Mouse (Mus musculus): ENCODE results near the gene Slc2a12. TPM values are rescaled to one million over a fixed set of nuclear protein-coding genes. Genes with fewer than 3 reads are reported as not detected.

Gene Slc2a12
- polyA plus RNA-seq, 1 experiment: 2.6 TPM

DNA sequence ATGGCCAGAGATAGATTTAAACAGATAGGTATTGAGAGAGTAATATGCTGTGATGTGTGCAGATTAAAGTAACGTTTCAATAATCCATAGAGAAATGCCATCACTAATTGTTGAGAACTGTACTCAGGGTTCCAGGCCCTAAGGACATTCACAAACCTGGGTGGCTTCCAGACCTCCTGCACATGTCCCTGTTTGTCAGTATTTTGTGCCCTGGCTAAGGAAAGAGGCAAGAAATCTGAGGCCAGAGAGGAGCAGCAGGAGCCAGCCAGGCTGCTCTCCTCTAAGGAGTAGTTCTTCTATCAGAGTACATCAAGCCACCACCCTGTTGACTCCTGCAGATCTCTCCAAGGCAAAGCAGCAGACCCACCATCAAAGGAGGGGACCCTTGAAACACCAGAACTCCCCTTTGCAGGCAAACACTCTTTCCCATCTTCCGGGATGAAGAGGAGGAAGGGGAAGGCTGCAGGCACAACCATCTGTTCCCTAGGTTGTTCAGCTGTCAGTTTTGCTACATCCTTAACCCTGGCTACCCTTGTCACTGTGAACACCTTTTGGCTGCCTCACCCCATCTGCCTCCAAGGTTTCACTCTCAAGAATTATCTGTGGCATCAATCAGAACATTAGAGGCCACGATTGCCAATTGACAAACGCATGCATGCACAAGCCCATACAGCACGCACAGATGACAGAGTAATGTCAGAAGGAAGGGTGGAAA lies 15.6 kb downstream of the Slc2a12 start:
- DNase-seq (ENCODE audit: low read depth): no peak

DNA sequence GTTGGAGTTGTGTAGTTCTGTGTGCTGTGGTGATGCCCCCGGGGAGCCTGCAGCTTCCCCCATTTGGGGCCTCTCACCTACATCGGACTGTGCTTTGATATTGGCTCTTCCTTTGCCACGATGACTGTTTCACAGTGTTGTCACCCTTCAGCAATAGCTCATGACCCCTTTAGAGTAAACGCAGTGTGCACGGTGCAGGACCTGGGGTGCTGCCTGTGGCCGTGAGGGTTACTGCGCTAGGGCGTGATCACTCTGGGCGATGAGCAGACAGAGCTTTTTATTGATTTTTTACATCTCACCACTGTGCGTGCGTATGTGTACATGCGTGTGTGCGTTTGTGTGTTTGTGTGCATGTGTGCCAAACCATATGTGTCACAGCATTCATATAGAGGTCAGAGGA lies 23.7 kb downstream of the Slc2a12 start:
- no peak for DNase-seq (ENCODE audit: low read depth)

DNA sequence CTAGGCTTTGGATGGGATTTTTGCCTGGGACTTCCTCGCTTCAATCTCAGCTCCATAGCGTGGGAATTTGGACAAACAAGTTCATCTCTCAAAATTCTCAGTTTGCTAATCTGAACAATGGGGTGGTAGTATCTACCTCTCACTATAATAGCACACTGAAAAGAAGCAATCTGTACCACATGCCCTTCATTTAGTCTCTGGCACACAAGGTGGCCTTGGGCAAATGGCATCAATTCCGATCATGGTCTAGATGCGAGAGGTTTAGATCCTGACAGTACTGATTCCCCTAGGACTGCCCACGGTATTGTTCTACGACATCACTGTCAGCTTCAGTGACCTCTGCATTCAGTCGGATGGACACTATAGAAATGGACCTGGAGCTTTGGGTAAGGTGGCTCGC lies 29.4 kb downstream of the Slc2a12 start:
- DNase-seq (ENCODE audit: low read depth): no peak

DNA sequence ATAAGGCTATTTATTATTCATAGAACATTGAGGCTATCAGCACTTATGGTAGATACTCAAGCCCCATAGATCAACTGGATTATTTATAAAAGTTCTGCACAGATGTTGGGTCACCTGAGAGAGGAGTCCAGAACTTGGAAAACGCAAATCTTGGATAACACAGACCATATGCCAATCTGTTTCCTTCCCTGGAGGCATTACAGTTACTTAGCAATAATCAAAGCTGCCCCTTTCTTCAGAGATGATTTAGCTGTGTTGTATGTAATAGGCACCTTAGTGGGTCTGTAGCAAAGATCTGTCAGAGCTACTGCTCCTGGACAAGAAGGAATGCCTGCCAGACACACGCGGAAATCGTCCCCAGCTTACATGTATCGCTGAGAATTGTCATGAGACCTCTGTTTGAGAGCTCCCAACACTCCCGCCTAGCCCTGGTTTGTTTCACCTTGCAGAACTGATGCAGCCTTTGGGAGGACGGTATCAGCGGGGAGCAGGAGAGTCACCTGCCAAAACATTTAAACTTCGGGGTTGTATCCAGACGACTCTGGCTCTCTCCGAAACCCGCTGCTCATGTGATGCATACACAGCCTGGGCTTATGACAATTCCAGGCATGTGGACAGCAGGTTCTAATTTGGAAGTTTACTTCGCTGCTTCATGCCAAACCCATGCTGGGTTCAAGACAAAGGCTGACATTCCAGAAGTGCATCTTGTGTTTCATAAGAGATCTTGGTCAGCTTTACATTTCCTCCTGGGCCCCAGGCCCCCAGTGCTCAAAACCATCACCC lies 31.2 kb downstream of the Slc2a12 start:
- no peak for DNase-seq (ENCODE audit: low read depth)

DNA sequence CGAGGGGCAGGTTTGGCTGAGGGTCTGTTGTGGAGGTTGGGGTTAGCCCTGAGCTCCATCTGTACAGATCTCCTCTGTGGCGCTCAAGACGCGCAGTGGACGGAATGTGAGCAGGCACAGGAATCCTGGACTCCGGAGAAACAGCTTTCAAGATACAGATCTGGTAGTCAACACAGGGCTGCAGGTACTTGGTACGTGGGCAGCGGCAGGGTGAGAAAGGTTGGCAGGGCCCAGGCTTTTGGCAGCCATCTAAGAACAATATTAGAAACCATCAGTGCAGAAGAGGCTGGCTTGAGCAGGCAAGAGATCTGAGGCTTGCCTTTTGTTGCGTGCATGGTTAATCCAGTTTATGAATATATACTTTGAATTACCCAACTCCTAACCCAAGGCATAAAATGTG lies 51.4 kb downstream of the Slc2a12 start:
- DNase-seq (ENCODE audit: low read depth): peak; percentile 66

DNA sequence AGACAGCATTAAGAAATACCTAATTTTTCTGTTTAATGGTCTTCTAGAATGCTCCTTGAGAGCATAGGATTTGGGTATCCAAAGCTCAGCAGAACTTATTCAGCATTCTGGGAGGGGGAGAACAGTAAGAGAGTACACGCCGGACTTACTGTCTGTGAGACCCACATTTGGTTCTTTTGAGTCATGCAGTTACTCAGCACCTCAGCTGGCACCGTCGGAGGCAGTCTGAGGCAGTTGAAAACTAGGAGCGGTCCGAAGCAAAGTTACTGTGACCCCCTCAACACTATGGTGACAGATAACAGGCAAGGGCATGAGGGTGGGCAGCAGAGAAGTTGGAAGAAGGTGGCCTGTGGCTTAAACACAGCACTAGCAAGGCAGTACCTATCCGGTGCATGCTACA lies 52.1 kb downstream of the Slc2a12 start:
- no peak for DNase-seq (ENCODE audit: low read depth)

DNA sequence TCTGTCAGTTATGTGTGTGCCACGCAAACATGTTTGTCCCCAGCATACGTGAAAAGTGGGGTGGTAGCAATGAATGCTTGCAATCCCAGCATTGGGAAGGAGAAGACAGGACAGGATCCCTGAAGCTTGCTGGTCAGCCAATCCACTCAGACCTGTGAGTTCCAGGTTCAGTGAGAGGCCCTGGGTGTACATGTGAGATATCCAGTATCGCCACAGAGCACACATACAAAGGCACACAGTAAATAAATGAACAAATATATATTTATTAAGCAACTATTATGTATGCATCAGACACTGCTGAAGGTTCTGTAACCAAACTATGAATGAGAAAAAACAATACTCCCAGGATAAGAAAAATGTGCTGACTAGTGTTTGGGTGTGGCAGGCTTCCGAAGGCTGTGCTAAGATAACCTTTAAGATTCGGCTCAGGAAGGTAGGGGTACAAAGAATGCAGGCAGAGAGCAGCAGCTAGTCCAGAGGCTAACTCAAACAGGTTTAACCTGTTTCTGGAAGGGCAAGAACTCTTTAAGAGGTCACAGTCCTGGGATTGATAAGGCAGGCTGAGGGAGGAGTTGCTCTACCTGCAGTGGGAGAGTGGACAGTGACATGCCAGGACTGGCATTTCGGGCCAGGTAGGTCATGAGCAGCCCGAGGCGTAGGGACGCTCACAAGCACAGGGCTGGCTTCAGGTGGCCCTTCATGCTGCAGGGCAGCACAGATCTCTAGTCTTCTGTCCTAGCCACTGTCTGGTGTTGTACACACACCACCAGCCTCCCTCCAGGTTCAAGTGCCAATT lies 53.5 kb downstream of the Slc2a12 start:
- no peak for DNase-seq (ENCODE audit: low read depth)

DNA sequence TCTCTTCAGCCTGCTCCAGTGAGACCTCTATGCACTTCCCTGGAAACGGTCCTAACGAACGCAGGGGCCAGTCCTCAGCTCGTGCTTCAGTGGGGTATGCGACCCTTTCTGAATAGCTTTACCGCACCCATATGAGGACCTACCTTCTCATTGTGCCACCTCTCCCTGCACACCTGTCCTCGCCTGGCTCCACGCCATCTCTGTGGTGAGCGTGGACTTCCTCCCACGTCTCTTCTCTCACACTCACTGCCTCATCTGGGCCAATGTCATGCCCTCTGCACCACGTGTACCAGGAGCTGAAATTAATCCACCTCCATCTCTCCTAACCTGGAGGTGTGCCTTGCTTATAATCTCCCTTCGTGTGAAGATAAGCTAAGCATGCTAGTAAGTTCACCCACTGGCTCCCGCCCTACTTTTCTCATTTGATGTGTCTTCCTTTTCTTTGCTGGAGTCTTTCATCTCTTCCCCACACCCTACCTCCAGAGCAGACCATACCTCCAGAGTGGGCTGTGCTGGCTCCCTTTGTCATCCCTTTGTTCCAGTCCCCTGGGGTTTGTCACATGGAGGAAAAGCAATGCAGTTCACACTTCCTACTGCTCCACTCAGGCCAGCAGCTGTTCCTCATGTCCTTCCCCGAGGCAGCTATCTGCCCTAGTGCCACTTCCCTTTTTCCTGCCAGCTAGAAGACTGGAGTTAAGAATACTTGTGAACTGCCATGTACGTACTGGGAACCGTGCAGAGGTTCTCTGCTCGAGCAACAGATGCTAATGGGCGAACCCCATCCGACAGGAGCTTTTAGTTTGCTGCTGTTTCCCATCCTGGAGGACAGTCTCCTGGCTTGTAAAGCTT lies 54.9 kb downstream of the Slc2a12 start:
- no peak for DNase-seq (ENCODE audit: low read depth)

DNA sequence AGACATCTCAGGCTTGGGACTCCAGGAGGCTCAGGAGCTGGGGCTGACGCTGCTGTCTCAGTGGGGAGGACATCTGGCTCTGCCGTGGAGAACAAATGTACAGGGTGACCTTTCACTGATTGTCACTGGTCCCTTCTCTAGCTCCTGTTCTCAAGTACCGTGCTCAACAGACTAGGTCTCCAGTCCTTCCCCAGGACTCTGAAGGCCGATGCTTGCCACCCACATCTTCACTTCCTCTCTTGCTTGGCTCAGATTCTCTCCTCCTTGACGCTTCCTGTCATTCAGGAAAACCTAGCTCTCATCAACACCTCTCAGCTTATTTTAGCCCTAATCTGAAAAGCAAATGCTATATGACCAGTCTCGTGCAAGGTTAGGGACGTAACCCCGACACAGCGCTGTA lies 56.0 kb downstream of the Slc2a12 start:
- no peak for DNase-seq (ENCODE audit: low read depth)

DNA sequence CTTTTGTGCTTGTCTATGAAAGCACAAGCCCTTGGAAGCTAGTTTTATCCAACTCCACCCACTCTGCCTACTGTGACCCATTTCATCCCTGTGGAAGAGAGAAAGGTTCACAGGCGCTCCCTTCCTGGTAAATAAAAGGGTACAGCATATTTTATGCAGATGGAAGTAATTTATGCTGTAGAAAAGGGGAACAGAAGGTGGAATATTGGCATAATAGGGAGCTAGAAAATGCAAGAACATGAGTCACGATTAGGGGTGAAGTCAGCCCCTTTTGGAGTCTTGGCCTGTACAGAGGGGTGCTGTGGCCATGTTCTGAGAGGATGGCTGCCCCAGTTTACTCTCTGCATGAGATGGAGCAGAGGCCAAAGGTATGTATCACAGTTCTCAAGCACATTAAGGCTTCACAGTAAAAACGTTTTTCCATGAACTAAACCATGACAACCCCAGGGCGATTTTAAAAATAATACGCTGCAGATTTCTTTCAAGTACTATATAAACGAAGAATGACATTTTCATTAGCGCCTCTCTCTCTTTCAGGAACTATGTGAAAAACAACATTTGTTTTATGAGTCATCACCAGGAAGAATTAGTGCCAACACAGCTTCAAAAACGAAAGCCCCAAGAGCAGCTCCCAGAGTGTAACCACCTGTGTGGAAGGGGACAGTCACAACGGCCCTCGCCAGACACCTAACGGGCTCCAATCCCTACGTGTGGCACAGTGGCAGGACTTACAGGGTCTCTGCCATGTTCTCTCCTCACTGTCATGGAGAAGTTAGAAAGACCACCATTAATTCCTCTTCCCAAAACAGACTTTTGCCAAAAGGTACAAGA lies 56.9 kb downstream of the Slc2a12 start:
- no peak for DNase-seq (ENCODE audit: low read depth)

DNA sequence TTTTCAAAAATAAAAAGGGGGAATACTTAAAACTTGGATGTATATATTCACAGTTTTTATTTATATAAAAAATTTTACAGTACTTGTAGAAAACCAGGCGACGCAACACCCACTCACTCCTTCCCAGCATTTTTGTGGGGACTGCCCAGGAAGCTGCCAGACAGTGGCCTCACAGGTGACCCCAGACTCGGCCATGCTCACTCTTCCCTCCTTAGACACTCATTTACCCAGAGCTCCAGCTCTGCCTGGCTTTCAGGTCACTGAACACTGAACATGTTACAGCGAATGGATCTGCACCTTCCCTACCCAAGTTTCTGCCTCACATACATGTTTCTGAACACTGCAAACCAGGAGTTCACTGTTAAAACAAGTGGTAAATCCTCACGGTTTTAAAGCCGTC lies 59.0 kb downstream of the Slc2a12 start:
- DNase-seq (ENCODE audit: low read depth): no peak

DNA sequence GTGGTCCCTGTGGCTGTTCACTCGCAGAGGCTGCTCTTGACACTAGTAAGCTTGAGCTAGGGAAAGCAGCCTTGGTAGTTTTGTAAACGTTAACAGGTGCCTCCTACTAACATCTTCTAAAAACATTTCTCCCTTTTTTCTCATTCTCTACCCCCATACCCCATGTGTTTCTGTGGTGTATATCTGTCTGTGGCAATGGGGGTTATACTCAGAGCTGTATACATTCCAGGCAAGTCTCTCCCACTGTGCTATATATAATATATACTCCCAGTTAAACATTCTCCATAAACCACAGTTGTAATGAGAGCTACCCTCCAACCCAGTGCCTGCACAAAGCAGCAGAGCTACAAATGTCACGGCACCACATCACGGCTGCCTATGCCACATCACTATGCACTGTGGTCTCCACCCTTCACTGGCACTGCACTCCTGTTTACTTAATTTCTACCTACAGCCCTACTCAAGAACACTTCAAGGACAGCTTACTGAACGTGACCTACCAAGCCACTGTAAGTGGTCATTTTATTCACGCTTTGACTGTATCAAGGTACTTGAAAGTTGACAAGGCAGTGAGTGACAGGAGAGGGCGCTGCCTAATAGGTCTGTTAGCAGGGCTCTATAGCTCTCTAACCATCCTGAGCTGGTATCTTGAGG lies 63.5 kb downstream of the Slc2a12 start:
- no peak for DNase-seq (ENCODE audit: low read depth)

DNA sequence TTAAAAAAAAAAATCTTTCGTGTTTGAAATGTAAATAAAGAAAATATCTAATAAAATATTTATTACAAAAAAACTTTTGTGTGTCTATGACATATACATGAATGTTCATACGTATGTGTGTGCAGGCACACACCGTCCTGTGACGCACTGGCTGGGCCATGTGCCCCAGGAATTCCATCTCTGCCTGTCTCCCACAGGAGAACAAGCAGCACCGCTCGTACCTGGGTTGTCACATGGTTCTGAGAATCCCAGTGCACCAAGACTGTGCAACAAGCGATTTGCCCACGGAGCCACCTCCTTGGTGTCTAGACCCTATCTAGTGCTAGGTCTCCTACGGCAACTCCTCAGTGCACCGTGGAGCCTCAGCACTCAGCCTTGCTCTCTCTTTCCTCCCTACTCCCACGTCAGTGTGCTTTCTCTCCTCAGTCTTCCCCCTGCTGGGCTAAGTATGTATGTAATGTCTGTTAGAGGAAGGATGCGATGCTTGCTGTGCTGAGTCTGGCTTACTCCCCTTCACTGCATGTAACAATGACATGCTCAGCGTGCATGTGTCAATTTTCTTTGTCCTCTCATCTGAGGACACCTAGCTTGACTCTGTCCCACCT lies 65.5 kb downstream of the Slc2a12 start:
- no peak for DNase-seq (ENCODE audit: low read depth)

DNA sequence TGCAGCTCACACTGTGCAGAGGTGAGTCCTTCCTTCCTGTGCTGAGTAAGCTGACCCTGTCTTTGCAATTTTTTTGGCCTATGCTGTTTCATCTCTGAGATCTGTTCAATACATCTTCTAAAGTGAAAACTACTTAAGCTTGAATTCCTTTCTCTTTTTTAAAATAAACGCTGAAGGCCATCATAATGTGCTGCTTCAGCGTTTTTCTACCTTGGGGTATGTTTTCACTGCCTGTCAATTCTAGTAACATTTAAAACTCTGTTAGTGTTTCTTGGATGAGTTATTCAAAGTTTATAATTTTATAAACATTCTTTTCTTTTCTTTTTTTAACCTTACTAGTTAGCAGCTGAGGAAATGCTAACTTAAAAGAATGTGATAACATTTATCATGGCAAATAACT lies 68.1 kb downstream of the Slc2a12 start:
- no peak for DNase-seq (ENCODE audit: low read depth)

DNA sequence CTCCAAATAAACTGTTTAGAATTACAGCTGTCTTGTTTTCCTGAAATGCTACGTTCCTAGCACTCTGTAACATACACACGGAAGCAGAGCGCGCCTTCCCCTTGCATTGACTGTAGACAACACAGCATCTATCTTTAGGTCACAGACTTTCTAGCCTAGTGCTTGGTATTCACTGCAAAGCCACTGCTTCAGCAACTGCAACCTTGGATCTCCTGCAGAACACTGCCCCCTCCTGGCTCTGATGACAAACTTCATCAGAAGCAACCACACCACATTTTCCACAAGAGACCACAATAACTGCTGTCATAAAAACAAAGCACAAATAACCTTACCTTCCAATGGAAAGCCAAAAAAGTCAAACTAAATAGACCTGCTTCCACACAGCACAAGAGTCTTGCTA lies 69.7 kb downstream of the Slc2a12 start:
- no peak for DNase-seq (ENCODE audit: low read depth)

DNA sequence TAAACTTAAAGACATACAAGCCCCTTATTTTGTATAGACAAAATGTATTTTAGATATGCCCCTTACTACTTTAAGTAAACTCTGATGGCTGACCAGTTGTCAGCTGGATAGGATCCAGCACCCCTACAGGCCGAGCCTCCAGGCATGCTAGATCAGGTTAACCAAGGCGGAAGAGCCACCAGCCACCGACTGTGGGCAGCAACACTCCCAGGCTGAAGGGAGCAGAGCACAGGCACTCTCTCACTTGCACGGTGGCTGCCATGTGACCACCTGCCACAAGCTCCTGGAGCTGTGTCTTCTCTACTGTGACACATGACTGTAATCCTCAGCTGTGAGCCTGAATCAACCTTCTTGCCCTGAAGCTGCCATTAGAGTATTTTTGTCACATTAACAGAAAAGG lies 73.7 kb downstream of the Slc2a12 start:
- DNase-seq (ENCODE audit: low read depth): no peak

DNA sequence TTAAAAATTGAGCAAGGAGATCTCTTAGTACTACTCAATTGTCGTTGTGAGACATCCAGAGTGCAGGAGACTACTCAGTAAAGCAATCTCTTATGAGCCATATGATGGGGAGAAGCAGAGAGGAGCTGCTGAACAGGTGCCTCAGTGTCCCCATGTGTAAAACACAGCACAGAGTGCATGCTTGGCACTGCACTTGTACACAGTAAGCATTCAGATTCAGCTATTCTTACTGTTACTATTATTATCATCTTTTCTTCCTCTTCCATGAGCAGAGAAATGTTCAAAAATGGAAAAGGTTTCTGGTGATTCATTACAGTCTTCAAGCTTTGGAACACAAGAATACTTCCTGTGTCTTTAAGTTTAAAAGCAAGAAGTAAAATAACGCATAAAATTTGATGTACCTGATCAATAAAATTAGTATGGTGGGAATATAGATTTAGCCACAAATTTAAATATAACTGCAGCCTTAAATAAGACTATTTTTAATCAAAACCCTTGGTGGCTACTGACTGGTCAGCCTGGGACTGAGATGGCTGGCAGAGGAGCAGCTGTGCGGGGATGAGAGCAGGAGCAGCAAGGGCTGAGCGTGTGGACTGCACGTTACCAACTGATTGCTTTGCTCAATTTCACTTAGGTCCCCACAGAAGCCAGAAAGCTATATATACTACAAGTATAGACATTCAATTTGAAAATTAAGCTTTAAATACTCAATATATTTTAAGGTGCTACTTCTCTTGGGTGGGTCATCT lies 76.1 kb downstream of the Slc2a12 start:
- no peak for DNase-seq (ENCODE audit: low read depth)

DNA sequence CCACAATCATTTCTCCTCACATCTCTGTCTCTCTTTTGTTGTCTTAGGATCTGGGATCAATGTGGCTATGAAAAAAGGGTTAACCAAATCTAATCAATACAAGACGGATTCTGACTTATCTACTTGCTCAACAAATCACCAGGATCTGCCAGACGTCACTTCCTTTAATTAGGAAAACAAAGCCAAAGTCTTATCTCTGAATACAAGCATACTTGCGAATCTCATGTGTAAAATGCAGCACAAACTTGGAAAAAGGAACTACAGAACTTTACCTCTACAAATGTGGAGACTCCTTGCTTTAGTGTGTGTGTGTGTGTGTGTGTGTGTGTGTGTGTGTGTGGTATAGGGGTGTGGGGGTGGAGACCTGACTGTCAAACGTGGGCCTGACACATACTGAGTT lies 80.4 kb downstream of the Slc2a12 start:
- no peak for DNase-seq (ENCODE audit: low read depth)

DNA sequence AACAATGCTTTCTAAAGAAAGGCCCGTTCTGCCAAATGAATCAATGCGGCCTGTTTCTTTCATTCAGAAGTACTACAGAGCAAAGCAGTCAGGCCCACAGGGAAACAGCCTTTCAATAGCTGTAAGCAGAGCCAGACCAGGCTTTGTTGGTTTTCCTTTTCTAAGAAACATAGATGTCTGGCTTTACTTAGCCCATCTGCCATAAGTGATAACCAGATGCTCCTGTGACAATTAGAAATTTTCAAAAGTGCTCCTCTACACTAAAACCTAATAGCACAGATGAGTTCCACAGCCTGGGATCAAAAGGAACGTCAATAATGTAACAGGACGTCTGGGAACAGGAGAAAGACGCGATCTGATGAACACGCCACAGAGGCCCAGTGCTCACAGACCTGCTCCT lies 81.5 kb downstream of the Slc2a12 start:
- no peak for DNase-seq (ENCODE audit: low read depth)
